Mouse (Mus musculus): ENCODE measurements around the gene Safb.

Gene Safb

DNA sequence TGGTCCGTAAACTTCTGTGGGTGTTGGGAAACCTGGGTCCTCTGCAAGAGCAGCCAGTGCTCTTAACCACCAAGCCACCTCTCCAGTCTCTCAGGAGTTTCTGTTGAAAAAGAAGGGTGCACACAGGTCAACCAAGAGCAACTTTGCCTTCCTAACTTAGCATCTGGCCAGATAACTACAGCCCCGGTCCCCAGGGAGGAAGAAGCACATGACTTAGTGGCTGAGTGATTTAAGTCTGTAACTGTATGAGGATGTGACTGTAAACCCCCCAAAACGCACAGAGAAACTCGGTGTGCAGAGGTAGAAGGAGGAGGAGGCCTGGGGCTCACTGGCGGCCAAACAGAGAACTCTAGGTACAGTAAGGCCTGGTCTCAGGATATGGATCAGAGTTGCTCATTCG, 49.4 kb downstream of the Safb start:
- Histone ChIP-seq H3K27me3 (ENCODE audit: insufficient read depth, low read length) (no peaks in the 10 kb centered on the region), H3K4me1 (replicated peaks; ENCODE audit: low read depth, low read length) (peaks cover 64% of the 10 kb centered on the region), H3K36me3 (ENCODE audit: insufficient read depth, low read length) (no peaks in the 10 kb centered on the region), H3K9me3 (ENCODE audit: low read length) (no peaks in the 10 kb centered on the region), H3K4me3 (replicated peaks; ENCODE audit: low read length) (no peak overlapping the region)
- TF ChIP-seq NANOG (IDR thresholded peaks at IDR 0.05; ENCODE audit: borderline replicate concordance, low read length) (no peak), CTCF (conservative IDR thresholded peaks at IDR 0.05; ENCODE audit: low read length) (no peak), POU5F1 (IDR thresholded peaks at IDR 0.05; ENCODE audit: borderline replicate concordance, low read length) (no peak)

DNA sequence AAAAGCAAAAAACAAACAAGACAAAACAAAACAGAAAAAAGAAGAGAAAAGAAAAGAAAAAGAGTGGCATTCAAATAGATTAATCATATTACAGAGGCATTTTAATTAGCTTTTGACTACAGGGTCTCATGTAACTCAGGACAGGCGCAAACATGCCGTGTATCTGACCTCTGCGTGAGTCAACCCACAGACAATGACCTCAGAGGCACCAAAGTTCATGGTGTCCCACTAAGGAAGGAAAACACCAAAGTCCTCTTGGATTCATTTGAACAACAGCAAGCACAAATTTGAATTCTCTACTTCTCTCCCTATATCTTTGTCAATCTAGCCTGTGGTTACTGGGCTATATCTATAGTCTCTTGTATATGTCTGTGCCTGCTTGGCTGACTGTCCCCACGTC, 58.6 kb downstream of the Safb start:
- Histone ChIP-seq H3K9me3 (ENCODE audit: low read length) (no peaks in the 10 kb centered on the region), H3K27me3 (ENCODE audit: insufficient read depth, low read length) (no peaks in the 10 kb centered on the region), H3K4me1 (replicated peaks; ENCODE audit: low read depth, low read length) (peaks cover 7% of the 10 kb centered on the region; the same call in 1 of the 2 replicates), H3K36me3 (ENCODE audit: insufficient read depth, low read length) (no peaks in the 10 kb centered on the region), H3K4me3 (replicated peaks; ENCODE audit: low read length) (no peak overlapping the region)
- TF ChIP-seq CTCF (conservative IDR thresholded peaks at IDR 0.05; ENCODE audit: low read length) (no peak), POU5F1 (IDR thresholded peaks at IDR 0.05; ENCODE audit: borderline replicate concordance, low read length) (no peak), NANOG (IDR thresholded peaks at IDR 0.05; ENCODE audit: borderline replicate concordance, low read length) (no peak)

- no peaks in the 10 kb centered on the region for H3K36me3 ChIP-seq (ENCODE audit: insufficient read depth, low read length)
- no peak for TF ChIP-seq CTCF (conservative IDR thresholded peaks at IDR 0.05; ENCODE audit: low read length)
- no peak for TF ChIP-seq NANOG (IDR thresholded peaks at IDR 0.05; ENCODE audit: borderline replicate concordance, low read length)
- TF ChIP-seq POU5F1 (IDR thresholded peaks at IDR 0.05; ENCODE audit: borderline replicate concordance, low read length): no peak
These were observed 62.9 kb downstream of the Safb start for GRCm38 (mm10) chr17:56647546-56647945.

GRCm38 (mm10) chr17:56651801-56652200, 67.2 kb downstream of the Safb start:
- Histone ChIP-seq H3K4me1 (replicated peaks; ENCODE audit: low read depth, low read length) (peaks cover 35% of the 10 kb centered on the region), H3K4me3 (replicated peaks; ENCODE audit: low read length) (no peak overlapping the region), H3K27me3 (ENCODE audit: insufficient read depth, low read length) (no peaks in the 10 kb centered on the region), H3K9me3 (ENCODE audit: low read length) (no peaks in the 10 kb centered on the region), H3K36me3 (ENCODE audit: insufficient read depth, low read length) (no peaks in the 10 kb centered on the region)
- TF ChIP-seq NANOG (IDR thresholded peaks at IDR 0.05; ENCODE audit: borderline replicate concordance, low read length): no peak
- no peak for TF ChIP-seq CTCF (conservative IDR thresholded peaks at IDR 0.05; ENCODE audit: low read length)
- no peak for TF ChIP-seq POU5F1 (IDR thresholded peaks at IDR 0.05; ENCODE audit: borderline replicate concordance, low read length)

More at GRCm38 (mm10) chr17:56647546-56647945, 62.9 kb downstream of the Safb start:
- peaks cover 31% of the 10 kb centered on the region for H3K4me1 ChIP-seq (replicated peaks; ENCODE audit: low read depth, low read length)
- no peaks in the 10 kb centered on the region for H3K27me3 ChIP-seq (ENCODE audit: insufficient read depth, low read length)
- no peaks in the 10 kb centered on the region for H3K9me3 ChIP-seq (ENCODE audit: low read length)
- H3K4me3 ChIP-seq (replicated peaks; ENCODE audit: low read length): no peak overlapping the region

GRCm38 (mm10) chr17:56654771-56655170, 70.1 kb downstream of the Safb start:
- TF ChIP-seq CTCF (conservative IDR thresholded peaks at IDR 0.05; ENCODE audit: low read length) (no peak), NANOG (IDR thresholded peaks at IDR 0.05; ENCODE audit: borderline replicate concordance, low read length) (no peak), POU5F1 (IDR thresholded peaks at IDR 0.05; ENCODE audit: borderline replicate concordance, low read length) (no peak)
- peaks cover 42% of the 10 kb centered on the region for H3K4me1 ChIP-seq (replicated peaks; ENCODE audit: low read depth, low read length)
- no peaks in the 10 kb centered on the region for H3K27me3 ChIP-seq (ENCODE audit: insufficient read depth, low read length)
- no peaks in the 10 kb centered on the region for H3K36me3 ChIP-seq (ENCODE audit: insufficient read depth, low read length)
- H3K4me3 ChIP-seq (replicated peaks; ENCODE audit: low read length): no peak overlapping the region
- no peaks in the 10 kb centered on the region for H3K9me3 ChIP-seq (ENCODE audit: low read length)

GRCm38 (mm10) chr17:56655311-56655710, 70.7 kb downstream of the Safb start:
- TF ChIP-seq CTCF (conservative IDR thresholded peaks at IDR 0.05; ENCODE audit: low read length) (no peak), POU5F1 (IDR thresholded peaks at IDR 0.05; ENCODE audit: borderline replicate concordance, low read length) (no peak), NANOG (IDR thresholded peaks at IDR 0.05; ENCODE audit: borderline replicate concordance, low read length) (no peak)
- Histone ChIP-seq H3K4me1 (replicated peaks; ENCODE audit: low read depth, low read length) (peaks cover 42% of the 10 kb centered on the region), H3K36me3 (ENCODE audit: insufficient read depth, low read length) (no peaks in the 10 kb centered on the region), H3K9me3 (ENCODE audit: low read length) (no peaks in the 10 kb centered on the region), H3K4me3 (replicated peaks; ENCODE audit: low read length) (no peak overlapping the region), H3K27me3 (ENCODE audit: insufficient read depth, low read length) (no peaks in the 10 kb centered on the region)
